Mouse (Mus musculus) testis, adult 2 months (tissue): ENCODE results near the gene Sox11.

Experiments
- CTCF ChIP-seq: fragments of 200-500 bp; IDR thresholded peaks from 2 replicates; pipeline ENCODE4 v1.5.1; 2012; ENCODE audit warnings: low read depth, mild to moderate bottlenecking, inconsistent platforms, low read length, moderate library complexity; ENCODE audit not compliant: control insufficient read depth, insufficient read depth, insufficient replicate concordance
- POLR2A ChIP-seq: fragments of 200-500 bp; IDR thresholded peaks from 2 replicates; pipeline ENCODE4 v1.6.1; 2012; ENCODE audit warnings: low read depth, mild to moderate bottlenecking, inconsistent platforms, low read length, moderate library complexity; ENCODE audit not compliant: control insufficient read depth

- TF ChIP-seq CTCF (no peak), POLR2A (no peak)
Observed at GRCm38 (mm10) chr12:27389429-27389828, 47.1 kb upstream of the Sox11 start.
